Mouse (Mus musculus) neural tube, embryonic 12.5 days (tissue): ENCODE measurements around the gene Frmpd1. TPM values are rescaled to one million over a fixed set of nuclear protein-coding genes. Genes with fewer than 3 reads are reported as not detected.

Experiments
- polyA plus RNA-seq: library from polyadenylated mRNA; unstranded; fragments of >200 nt; fragmentation: Nextera tagmentation; extraction: Ambion mirVana; gene quantifications from 2 replicates; pipeline ENCODE4 v1.2.1, GENCODE M21; 2016

Frmpd1 gene
- polyA plus RNA-seq, 1 experiment from 2014 or later = 5.5 TPM

Other genes starting within 250 kb of the Frmpd1 start
- gene Grhpr, start 203.5 kb upstream of the Frmpd1 start, polyA plus RNA-seq = 38.9 and 39.1 TPM in 2 replicates
- gene Zbtb5, start 172.5 kb upstream of the Frmpd1 start, polyA plus RNA-seq = 43.6 and 46.2 TPM in 2 replicates
- gene Polr1e, start 166.3 kb upstream of the Frmpd1 start, polyA plus RNA-seq = 43.7 and 47.5 TPM in 2 replicates
- 15.9 and 16.0 TPM in 2 replicates for gene Fbxo10, start 100.3 kb upstream of the Frmpd1 start, polyA plus RNA-seq
- gene Tomm5, start 76.8 kb upstream of the Frmpd1 start, polyA plus RNA-seq = 150 and 163 TPM in 2 replicates
- 18.7 and 22.1 TPM in 2 replicates for gene Trmt10b, start 112.3 kb downstream of the Frmpd1 start, polyA plus RNA-seq
- 15.1 and 15.6 TPM in 2 replicates for gene Dcaf10, start 157.2 kb downstream of the Frmpd1 start, polyA plus RNA-seq
- gene Exosc3, start 157.9 kb downstream of the Frmpd1 start, polyA plus RNA-seq = 66.1 and 66.4 TPM in 2 replicates
- 79.6 and 87.3 TPM in 2 replicates for gene Slc25a51, start 223.9 kb downstream of the Frmpd1 start, polyA plus RNA-seq